Mouse (Mus musculus) hindbrain, embryonic 14.5 days (tissue): ENCODE results near the gene Meioc. TPM values are rescaled to one million over a fixed set of nuclear protein-coding genes. Genes with fewer than 3 reads are reported as not detected.

ENCODE experiments used
- ATAC-seq: fragments of 200-750 bp; cut with Nextera tagmentation; 2 replicates; pipeline ENCODE4 v1.8.0; 2017; ENCODE audit warnings: moderate number of reproducible peaks, mild to moderate bottlenecking, moderate TSS enrichment, moderate library complexity; ENCODE audit not compliant: low FRiP score
- DNase-seq: peaks from one replicate; pipeline ENCODE4 v3.0.0-alpha.2; 2015; ENCODE audit warnings: low spot score
- H3K27ac ChIP-seq: fragments of 300-500 bp; sonication (generic); 2 replicates; pipeline ENCODE4 v1.5.1; 2014; ENCODE audit warnings: mild to moderate bottlenecking, moderate library complexity
- H3K27me3 ChIP-seq: fragments of 300-500 bp; sonication (generic); 2 replicates; pipeline ENCODE4 v1.6.1; 2014; ENCODE audit warnings: mild to moderate bottlenecking, low read length, mixed read lengths; ENCODE audit not compliant: control insufficient read depth, insufficient read depth
- H3K36me3 ChIP-seq: fragments of 300-500 bp; sonication (generic); replicated peaks from 2 replicates; pipeline ENCODE4 v1.6.1; 2014; ENCODE audit not compliant: control insufficient read depth, insufficient read depth
- H3K4me1 ChIP-seq: fragments of 300-500 bp; sonication (generic); replicated peaks from 2 replicates; pipeline ENCODE4 v1.6.1; 2014; ENCODE audit warnings: antibody characterized with exemption, low read length, mixed read lengths; ENCODE audit not compliant: control insufficient read depth, insufficient read depth
- H3K4me2 ChIP-seq: fragments of 300-500 bp; sonication (generic); replicated peaks from 2 replicates; pipeline ENCODE4 v1.6.1; 2014; ENCODE audit warnings: mild to moderate bottlenecking, moderate library complexity
- H3K4me3 ChIP-seq: fragments of 300-500 bp; sonication (generic); replicated peaks from 2 replicates; pipeline ENCODE4 v1.5.1; 2014; ENCODE audit warnings: mild to moderate bottlenecking, low read length
- H3K9ac ChIP-seq: fragments of 300-500 bp; sonication (generic); 2 replicates; pipeline ENCODE4 v1.6.1; 2014
- H3K9me3 ChIP-seq: fragments of 300-500 bp; sonication (generic); 2 replicates; pipeline ENCODE4 v1.6.1; 2016; ENCODE audit warnings: low read length; ENCODE audit not compliant: control insufficient read depth
- WGBS: fragments of 180-500 bp; shearing (Covaris S2); extraction: QIAGEN DNeasy Blood & Tissue Kit; methylation state at CpG from one replicate; pipeline ENCODE4 v1.1.7; 2014; 5-methylcytosine and 5-hydroxymethylcytosine counted together
- polyA plus RNA-seq: library from polyadenylated mRNA; unstranded; fragments of >200 nt; fragmentation: Nextera tagmentation; extraction: Ambion mirVana; gene quantifications from 2 replicates; pipeline ENCODE4 v1.2.1, GENCODE M21; 2014

Gene Meioc
- 0.16 TPM in 1 of 2 replicates, not detected in the other for polyA plus RNA-seq

DNA sequence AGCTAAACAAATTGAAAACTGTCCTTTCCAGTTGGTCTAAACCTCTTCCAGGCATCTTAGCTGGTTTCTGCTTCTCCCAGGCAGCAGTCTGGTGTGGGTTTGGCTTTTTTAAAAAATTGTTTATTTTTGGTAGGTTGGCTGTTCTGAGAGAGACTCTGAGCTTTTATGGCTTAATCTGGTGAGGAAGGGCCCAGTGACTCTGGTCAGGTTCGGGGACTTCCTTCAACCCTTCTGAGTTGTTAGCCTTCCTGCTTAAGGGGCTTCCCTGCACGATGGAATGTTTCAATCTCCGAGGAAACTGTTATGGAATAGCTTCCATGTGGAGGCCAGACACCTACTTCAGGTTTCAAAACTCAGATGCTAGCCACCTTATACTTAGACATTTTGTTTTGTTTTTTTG is at the start of gene Meioc:
Meioc (plus strand) TSS at position 301 of the 400 bp plus-strand sequence.
- Histone ChIP-seq H3K36me3 (no peaks in the 10 kb centered on the region), H3K4me2 (no peak within 1 kb of the TSS), H3K9me3 (peaks cover 13% of the 10 kb centered on the region; the same call in 1 of the 2 replicates), H3K4me3 (no peak within 1 kb of the TSS), H3K27ac (no peak within 1 kb of the TSS), H3K27me3 (peaks cover 26% of the 10 kb centered on the region), H3K9ac (no peak within 1 kb of the TSS), H3K4me1 (no peaks in the 10 kb centered on the region)
- 84% methylated on average over 3 of the region's 3 CpGs for WGBS
- no peak for ATAC-seq
- no peak for DNase-seq

DNA sequence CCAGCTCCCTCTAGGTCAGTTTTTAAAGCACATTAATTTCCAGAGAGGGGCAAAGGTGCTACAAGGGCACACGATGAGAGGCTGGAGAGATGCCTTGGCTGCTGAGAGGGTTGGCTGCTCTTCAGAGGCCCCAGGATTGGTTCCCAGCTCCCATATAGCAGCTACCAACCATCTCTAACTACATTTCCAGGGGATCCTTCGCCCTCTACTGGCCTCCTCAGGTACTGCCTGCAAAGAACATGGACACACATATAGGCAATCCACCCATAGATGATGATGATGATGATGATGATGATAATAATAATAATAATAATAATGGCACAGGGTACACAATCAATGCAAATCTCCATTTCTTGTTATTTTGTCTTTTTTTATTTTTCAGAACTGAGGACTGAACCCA is 44.1 kb upstream of the Meioc start:
- no peak overlapping the region for H3K4me2 ChIP-seq
- ATAC-seq (no peak), DNase-seq (no peak)
- peaks cover 6% of the 10 kb centered on the region; the same call in 1 of the 2 replicates for H3K4me1 ChIP-seq
- H3K36me3 ChIP-seq: no peaks in the 10 kb centered on the region
- H3K27me3 ChIP-seq: no peaks in the 10 kb centered on the region
- no peaks in the 10 kb centered on the region for H3K9me3 ChIP-seq
- no peak overlapping the region for H3K4me3 ChIP-seq
- H3K27ac ChIP-seq: no peak overlapping the region
- H3K9ac ChIP-seq: no peak overlapping the region
- 68% methylated on average over 2 of the region's 2 CpGs for WGBS

DNA sequence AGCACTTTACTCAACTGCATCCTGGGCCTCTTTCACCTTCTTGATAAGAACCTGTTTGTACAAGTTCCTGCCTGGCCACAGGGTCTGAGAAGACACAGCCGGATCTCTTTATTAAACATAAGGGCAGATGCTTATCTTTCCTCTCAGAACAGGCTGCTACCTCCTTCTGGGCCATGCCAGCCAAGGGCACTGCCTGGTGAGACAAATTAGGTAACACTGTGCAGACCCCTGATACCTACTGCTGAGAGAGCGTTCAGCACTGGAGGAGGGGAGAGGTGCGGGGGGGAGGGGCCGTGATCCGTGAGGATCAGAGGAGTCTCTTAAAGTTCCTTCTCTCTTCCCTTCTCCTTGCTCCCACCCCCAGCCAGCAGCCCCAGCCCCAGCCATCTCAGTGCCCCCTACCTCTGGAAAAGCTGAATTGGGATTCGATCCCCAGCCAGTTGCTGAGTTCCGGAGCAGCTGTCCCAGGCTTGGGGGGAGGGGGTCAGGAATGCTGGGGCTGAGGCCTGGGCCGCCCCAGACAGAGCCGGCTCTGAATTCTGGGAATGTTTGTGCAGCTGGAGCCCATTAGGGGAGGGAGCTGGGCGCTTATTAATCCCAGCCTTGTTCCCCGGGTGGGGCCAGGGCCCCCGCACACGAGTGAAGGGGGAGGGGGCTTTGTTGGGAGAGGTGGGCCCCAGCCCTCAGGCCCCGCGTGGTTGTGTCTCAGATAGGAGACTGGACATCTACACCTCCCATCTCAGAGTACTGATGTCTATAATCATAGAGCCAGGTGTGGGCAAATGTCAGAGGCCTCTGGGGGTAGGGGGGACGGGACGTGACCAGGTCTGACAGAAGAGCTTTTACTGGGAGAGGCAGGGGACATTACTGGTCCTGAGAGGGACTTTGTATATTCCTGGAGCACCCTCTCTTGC is 39.4 kb upstream of the Meioc start:
- WGBS: 12% methylated on average over 17 of the region's 17 CpGs
- no peak for DNase-seq
- H3K4me3 ChIP-seq: no peak overlapping the region
- no peaks in the 10 kb centered on the region for H3K36me3 ChIP-seq
- H3K9ac ChIP-seq: no peak overlapping the region
- peak; percentile 46; the same call in 1 of the 2 replicates for ATAC-seq
- peaks cover 16% of the 10 kb centered on the region for H3K4me1 ChIP-seq
- no peak overlapping the region for H3K4me2 ChIP-seq
- peak overlapping the region; percentile 50; the same call in 1 of the 2 replicates for H3K27ac ChIP-seq
- no peaks in the 10 kb centered on the region for H3K9me3 ChIP-seq
- no peaks in the 10 kb centered on the region for H3K27me3 ChIP-seq

DNA sequence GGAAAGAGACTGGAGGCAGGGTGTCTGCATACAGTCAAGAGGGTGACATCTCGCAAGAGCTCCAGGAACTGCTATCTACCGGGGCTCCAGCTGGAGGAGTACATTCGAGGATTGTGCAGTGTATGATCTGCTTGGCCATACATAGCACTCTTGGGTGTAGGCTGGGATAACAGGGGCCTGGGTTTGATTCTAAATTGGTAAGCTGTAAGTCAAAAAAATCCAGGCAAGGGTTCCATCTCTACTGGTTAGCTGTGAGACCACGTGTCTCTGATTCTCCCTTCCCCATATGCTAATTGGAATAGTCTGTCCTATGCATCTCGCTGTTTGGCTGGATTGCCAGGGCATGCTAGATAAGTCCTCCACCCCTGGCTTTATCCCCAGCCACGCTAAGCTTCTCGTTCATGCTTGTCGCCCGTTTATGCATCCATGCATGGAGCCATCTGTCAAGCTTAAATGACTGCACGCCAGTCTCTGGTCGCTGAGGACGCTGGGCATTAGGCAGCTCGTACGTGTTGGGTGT is 38.6 kb upstream of the Meioc start:
- peak; percentile 38 for DNase-seq

DNA sequence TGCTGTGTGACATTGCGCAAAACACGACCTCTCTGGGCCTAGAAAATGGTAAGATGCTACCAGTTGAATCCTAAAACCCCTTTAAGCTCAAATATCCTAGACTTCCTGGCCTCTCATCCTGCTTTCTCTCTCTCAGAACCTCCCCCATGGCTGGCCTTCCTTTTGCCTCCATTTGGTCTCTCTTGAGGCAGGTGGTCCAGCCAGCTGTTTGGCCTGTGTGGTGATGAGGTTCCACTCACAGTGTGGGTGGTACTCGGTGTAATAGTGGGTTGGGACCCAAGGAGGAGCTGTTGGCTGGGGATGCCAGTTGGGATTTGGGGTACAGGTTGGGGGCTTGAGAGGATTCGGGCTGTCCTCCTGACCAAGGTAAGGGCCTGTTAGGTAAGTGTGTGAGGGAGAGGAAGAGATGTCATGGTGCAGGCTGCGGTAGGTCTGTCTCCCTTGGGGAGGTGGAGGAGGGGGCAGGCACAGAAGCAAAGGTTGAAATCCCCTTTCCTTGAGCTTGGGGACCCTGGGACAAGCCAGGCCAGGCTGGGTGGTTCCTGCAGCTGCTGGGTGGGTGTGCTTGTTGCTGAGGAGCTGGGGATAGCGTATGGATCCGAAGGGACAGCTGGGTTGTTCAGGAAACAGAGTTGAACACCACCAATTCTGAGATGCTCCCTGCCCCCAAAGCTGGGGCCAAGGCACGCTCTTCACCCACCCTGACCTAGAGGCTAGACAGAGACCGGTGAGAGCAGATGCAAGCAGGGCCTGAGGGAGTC is 36.2 kb upstream of the Meioc start:
- no peak for DNase-seq
- no peaks in the 10 kb centered on the region for H3K9me3 ChIP-seq
- 90% methylated on average over 9 of the region's 9 CpGs for WGBS
- no peak overlapping the region for H3K4me2 ChIP-seq
- no peak overlapping the region for H3K4me3 ChIP-seq
- H3K27me3 ChIP-seq: 0 out of 2 replicates have a peak, but pooled peaks cover 3% of the 10 kb centered on the region
- no peaks in the 10 kb centered on the region for H3K36me3 ChIP-seq
- no peak for ATAC-seq
- no peak overlapping the region for H3K27ac ChIP-seq
- H3K9ac ChIP-seq: no peak overlapping the region
- H3K4me1 ChIP-seq: peaks cover 16% of the 10 kb centered on the region

More for the DNA sequence above, 38.6 kb upstream of the Meioc start:
- peak; percentile 71 for ATAC-seq
- H3K4me2 ChIP-seq: peak overlapping the region; percentile 43
- H3K27ac ChIP-seq: peak overlapping the region; percentile 50; the same call in 1 of the 2 replicates
- no peaks in the 10 kb centered on the region for H3K27me3 ChIP-seq
- no peaks in the 10 kb centered on the region for H3K36me3 ChIP-seq
- no peak overlapping the region for H3K9ac ChIP-seq
- H3K9me3 ChIP-seq: no peaks in the 10 kb centered on the region
- peaks cover 16% of the 10 kb centered on the region for H3K4me1 ChIP-seq
- H3K4me3 ChIP-seq: no peak overlapping the region
- WGBS: 18% methylated on average over 14 of the region's 14 CpGs

DNA sequence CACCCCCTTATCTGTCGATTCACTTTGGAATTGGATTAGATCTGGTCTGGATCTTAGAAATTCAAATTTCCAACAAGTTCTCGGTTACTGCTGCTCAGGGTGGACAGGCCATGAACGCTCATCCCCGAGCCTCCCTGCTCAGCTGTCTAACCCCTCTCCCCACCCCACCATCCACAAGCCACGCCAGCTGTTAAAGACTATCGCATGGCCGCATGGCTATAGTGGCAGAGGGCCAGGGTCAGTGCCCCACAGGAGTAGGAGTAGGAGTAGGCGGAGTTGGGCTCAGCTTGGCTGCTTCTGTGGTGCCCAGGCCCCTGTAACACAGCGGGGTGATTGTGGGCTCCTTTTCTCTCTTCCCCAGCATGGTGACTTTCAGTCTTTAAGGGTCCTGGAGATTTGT is 35.0 kb upstream of the Meioc start:
- Histone ChIP-seq H3K4me3 (no peak overlapping the region), H3K9ac (no peak overlapping the region), H3K36me3 (no peaks in the 10 kb centered on the region), H3K9me3 (no peaks in the 10 kb centered on the region), H3K4me1 (peaks cover 21% of the 10 kb centered on the region), H3K27ac (no peak overlapping the region), H3K4me2 (no peak overlapping the region), H3K27me3 (0 out of 2 replicates have a peak, but pooled peaks cover 8% of the 10 kb centered on the region)
- DNase-seq (no peak), ATAC-seq (no peak)
- WGBS: 42% methylated on average over 9 of the region's 9 CpGs

DNA sequence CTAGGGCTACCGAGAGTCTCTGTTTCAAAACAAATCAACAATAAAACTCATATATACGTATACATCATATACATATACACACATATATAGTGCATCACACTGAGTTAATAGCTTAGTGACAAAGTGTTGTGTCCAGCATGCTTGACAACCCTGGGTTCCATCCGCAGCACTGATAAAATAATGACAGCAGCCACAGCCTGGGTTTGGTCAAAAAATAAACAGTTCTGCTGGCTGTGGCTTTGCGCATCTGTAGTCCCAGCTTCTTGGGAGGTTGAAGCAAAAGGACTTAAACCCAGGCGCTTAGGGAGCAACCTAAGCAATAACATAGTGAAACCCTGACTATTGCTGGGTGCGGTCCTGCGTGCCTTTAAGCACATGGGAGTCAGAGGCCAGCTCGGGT is 34.1 kb upstream of the Meioc start:
- Histone ChIP-seq H3K4me2 (no peak overlapping the region), H3K27me3 (0 out of 2 replicates have a peak, but pooled peaks cover 8% of the 10 kb centered on the region), H3K9ac (no peak overlapping the region), H3K27ac (no peak overlapping the region), H3K4me3 (no peak overlapping the region), H3K36me3 (no peaks in the 10 kb centered on the region), H3K4me1 (peaks cover 16% of the 10 kb centered on the region; the same call in 1 of the 2 replicates), H3K9me3 (no peaks in the 10 kb centered on the region)
- no peak for ATAC-seq
- no peak for DNase-seq
- 73% methylated on average over 8 of the region's 8 CpGs for WGBS

DNA sequence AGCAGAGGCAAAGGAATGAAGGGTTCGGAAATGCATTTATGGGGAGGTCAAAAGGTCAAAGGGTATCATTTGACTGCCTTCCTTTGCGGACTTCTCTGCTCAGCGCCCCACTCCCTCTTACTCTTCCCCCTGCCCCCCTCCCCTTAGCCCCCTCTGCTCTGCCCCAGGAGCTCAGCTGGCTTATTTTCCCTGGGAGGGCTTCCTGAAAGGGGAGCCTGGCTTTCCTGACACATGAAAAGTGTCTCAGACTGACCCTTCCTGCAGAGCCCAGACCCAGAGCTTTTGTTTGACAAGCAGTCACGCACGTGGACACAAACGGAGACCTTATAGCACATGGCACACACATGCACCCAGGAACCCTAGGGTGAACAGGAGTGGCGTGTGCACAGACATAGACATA is 32.8 kb upstream of the Meioc start:
- Histone ChIP-seq H3K9me3 (no peaks in the 10 kb centered on the region), H3K9ac (no peak overlapping the region), H3K4me3 (no peak overlapping the region), H3K27me3 (0 out of 2 replicates have a peak, but pooled peaks cover 8% of the 10 kb centered on the region), H3K4me2 (no peak overlapping the region), H3K36me3 (no peaks in the 10 kb centered on the region), H3K4me1 (0 out of 2 replicates have a peak, but pooled peaks cover 5% of the 10 kb centered on the region), H3K27ac (no peak overlapping the region)
- DNase-seq (no peak), ATAC-seq (no peak)
- WGBS: 11% methylated on average over 7 of the region's 7 CpGs

DNA sequence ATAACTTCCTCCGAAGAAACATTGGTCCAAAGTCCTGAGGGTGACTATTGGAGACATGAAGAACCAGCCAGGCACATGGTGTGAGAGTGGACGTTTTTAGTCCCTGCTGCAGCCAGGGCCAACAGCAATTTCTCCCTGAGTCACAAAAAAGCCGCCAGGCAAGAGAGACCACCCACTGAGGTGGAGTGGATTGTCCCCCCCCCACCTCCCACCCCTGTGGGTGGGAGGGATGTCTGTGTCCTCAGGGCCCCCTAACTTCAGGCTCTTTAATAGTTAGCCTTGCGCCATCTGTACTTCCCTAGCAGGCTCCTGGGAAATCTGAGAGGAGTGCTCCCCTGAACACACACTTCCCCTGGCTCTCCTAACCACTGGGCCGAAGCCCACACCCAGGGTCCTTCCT is 32.3 kb upstream of the Meioc start:
- Histone ChIP-seq H3K4me1 (0 out of 2 replicates have a peak, but pooled peaks cover 5% of the 10 kb centered on the region), H3K4me3 (no peak overlapping the region), H3K36me3 (no peaks in the 10 kb centered on the region), H3K27ac (no peak overlapping the region), H3K27me3 (0 out of 2 replicates have a peak, but pooled peaks cover 8% of the 10 kb centered on the region), H3K9ac (no peak overlapping the region), H3K9me3 (no peaks in the 10 kb centered on the region), H3K4me2 (no peak overlapping the region)
- ATAC-seq (no peak), DNase-seq (no peak)
- WGBS: 22% methylated on average over 5 of the region's 5 CpGs
